Mouse (Mus musculus): ENCODE measurements at regions not wholly inside any gene's neighbourhood (a gene's known extent, or its start where the extent isn't known, plus 50 kb on each side); places are given as distances from the start of the nearest gene placed in this dataset.

DNA sequence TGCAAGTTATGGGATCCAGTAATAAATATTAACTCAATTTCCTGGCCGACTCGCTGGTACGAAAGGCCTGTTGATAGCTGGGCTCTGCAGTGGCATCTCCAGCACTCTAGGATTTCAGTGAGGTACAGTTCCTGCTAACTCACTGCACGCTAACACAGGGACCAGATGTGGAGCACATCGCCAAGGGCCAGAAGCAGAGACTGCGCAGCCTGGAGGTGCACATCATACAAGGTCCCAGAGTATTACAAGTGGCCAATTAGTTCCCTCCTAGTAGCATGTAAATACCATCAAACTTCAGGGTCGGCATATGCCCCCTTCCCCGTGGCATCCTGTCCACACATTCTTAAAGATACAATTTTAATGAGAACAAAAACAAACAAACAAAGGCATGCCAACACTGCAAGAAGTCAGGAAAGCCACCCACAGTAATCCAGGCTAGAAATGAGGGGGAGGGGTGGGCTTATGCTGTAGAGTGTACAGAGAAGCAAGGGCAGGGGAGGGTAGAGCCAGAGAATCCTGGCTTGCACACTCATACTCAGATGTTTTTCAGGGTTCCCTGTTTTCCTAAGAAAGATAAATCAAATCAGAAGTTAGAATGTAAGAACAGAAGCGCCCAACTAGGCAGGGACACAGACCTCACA is 419.9 kb upstream of the Mctp2 start:
- Histone ChIP-seq H3K79me3 (ENCODE audit: low read depth) (no peaks in the 10 kb centered on the region), H3K36me3 (ENCODE audit: control insufficient read depth, insufficient read depth) (no peaks in the 10 kb centered on the region), H3K27me3 (ENCODE audit: control insufficient read depth, insufficient read depth, insufficient read length) (no peaks in the 10 kb centered on the region), H3K79me2 (ENCODE audit: control insufficient read depth, insufficient read depth) (no peaks in the 10 kb centered on the region), H3K4me3 (ENCODE audit: insufficient read depth, poor library complexity, severe bottlenecking) (no peak overlapping the region), H3ac (ENCODE audit: control insufficient read depth, insufficient read length, low read depth) (no peak overlapping the region)
- TF ChIP-seq USF1 (IDR thresholded peaks at IDR 0.05; ENCODE audit: low read depth), result no peak
- no peak for TF ChIP-seq MYOG (IDR thresholded peaks at IDR 0.05; ENCODE audit: control insufficient read depth, extremely low read depth, insufficient read length)
- no peak for TF ChIP-seq MYOD1 (IDR thresholded peaks at IDR 0.05; ENCODE audit: control insufficient read depth, insufficient read length, low read depth)
- TF ChIP-seq CEBPB (IDR thresholded peaks at IDR 0.05; ENCODE audit: low read depth), result no peak
- TF ChIP-seq MAX (IDR thresholded peaks at IDR 0.05), result no peak
- TF ChIP-seq FOSL1 (IDR thresholded peaks at IDR 0.05; ENCODE audit: insufficient read depth, low read length, poor library complexity, severe bottlenecking), result no peak
- no peak for TF ChIP-seq CTCF (IDR thresholded peaks at IDR 0.05; ENCODE audit: control insufficient read depth, insufficient read depth, insufficient read length)

DNA sequence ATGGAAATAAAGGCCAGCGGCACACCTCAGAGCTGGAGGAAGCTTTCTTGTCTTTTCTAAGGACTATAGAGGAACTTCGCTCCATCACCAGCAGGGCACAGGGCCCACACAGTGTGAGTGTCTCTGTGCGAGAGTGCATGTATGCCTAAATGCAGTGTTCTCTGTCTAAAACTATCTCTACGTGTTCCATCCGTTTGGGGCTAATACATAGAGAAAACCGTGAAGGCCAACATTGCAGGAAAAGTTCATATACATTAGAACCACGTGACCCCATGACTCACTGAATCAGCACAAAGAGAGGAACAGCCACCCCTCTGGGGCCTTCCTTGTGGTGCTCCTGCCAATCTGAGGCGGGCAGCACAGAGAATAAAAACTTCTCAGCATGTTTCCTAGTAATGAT is 431.4 kb upstream of the Mctp2 start:
- no peak for TF ChIP-seq MYOD1 (IDR thresholded peaks at IDR 0.05; ENCODE audit: control insufficient read depth, insufficient read length, low read depth)
- no peak for TF ChIP-seq CTCF (IDR thresholded peaks at IDR 0.05; ENCODE audit: control insufficient read depth, insufficient read depth, insufficient read length)
- no peak for TF ChIP-seq MAX (IDR thresholded peaks at IDR 0.05)
- no peak for TF ChIP-seq FOSL1 (IDR thresholded peaks at IDR 0.05; ENCODE audit: insufficient read depth, low read length, poor library complexity, severe bottlenecking)
- no peak for TF ChIP-seq MYOG (IDR thresholded peaks at IDR 0.05; ENCODE audit: control insufficient read depth, extremely low read depth, insufficient read length)
- no peak for TF ChIP-seq CEBPB (IDR thresholded peaks at IDR 0.05; ENCODE audit: low read depth)
- TF ChIP-seq USF1 (IDR thresholded peaks at IDR 0.05; ENCODE audit: low read depth), result no peak
- H3K36me3 ChIP-seq (ENCODE audit: control insufficient read depth, insufficient read depth), result no peaks in the 10 kb centered on the region
- no peaks in the 10 kb centered on the region for H3K79me3 ChIP-seq (ENCODE audit: low read depth)
- H3K27me3 ChIP-seq (ENCODE audit: control insufficient read depth, insufficient read depth, insufficient read length), result no peaks in the 10 kb centered on the region
- H3ac ChIP-seq (ENCODE audit: control insufficient read depth, insufficient read length, low read depth), result no peak overlapping the region
- H3K79me2 ChIP-seq (ENCODE audit: control insufficient read depth, insufficient read depth), result no peaks in the 10 kb centered on the region
- no peak overlapping the region for H3K4me3 ChIP-seq (ENCODE audit: insufficient read depth, poor library complexity, severe bottlenecking)

DNA sequence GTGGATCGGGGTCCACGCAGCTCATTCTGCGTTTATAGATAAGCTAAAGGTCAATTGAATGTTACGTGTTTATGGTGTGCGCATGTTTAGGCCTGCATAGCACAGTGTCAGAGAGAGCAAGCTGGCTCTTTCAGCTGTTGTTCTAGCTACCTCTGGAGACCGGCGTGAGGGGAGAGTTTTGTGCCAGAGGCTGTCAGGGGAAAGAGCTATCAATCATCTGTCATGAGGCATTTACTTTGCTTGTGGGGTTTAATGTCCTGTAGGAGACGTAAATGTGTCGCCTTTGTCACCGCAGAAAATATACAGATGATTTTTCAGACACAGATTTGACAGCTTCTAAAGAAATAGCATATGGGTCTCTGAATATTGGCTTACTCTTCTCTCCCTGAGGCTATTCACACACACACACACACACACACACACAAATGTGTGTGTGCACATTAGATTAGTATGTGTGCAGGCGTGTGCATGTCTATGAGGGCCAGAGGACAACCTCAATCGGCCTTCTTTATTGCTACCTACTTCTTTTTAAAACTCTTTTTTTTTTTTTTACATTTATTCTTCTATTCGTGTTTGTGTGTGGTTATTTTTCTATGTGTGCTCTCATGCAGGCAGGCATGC is 432.0 kb upstream of the Mctp2 start:
- H3K36me3 ChIP-seq (ENCODE audit: control insufficient read depth, insufficient read depth), result no peaks in the 10 kb centered on the region
- no peak for TF ChIP-seq CTCF (IDR thresholded peaks at IDR 0.05; ENCODE audit: control insufficient read depth, insufficient read depth, insufficient read length)
- TF ChIP-seq MYOD1 (IDR thresholded peaks at IDR 0.05; ENCODE audit: control insufficient read depth, insufficient read length, low read depth), result no peak
- no peak for TF ChIP-seq FOSL1 (IDR thresholded peaks at IDR 0.05; ENCODE audit: insufficient read depth, low read length, poor library complexity, severe bottlenecking)
- no peak for TF ChIP-seq USF1 (IDR thresholded peaks at IDR 0.05; ENCODE audit: low read depth)
- TF ChIP-seq CEBPB (IDR thresholded peaks at IDR 0.05; ENCODE audit: low read depth), result no peak
- no peak for TF ChIP-seq MAX (IDR thresholded peaks at IDR 0.05)
- no peak for TF ChIP-seq MYOG (IDR thresholded peaks at IDR 0.05; ENCODE audit: control insufficient read depth, extremely low read depth, insufficient read length)
- no peaks in the 10 kb centered on the region for H3K79me3 ChIP-seq (ENCODE audit: low read depth)
- no peak overlapping the region for H3K4me3 ChIP-seq (ENCODE audit: insufficient read depth, poor library complexity, severe bottlenecking)
- no peaks in the 10 kb centered on the region for H3K27me3 ChIP-seq (ENCODE audit: control insufficient read depth, insufficient read depth, insufficient read length)
- H3K79me2 ChIP-seq (ENCODE audit: control insufficient read depth, insufficient read depth), result no peaks in the 10 kb centered on the region
- no peak overlapping the region for H3ac ChIP-seq (ENCODE audit: control insufficient read depth, insufficient read length, low read depth)

DNA sequence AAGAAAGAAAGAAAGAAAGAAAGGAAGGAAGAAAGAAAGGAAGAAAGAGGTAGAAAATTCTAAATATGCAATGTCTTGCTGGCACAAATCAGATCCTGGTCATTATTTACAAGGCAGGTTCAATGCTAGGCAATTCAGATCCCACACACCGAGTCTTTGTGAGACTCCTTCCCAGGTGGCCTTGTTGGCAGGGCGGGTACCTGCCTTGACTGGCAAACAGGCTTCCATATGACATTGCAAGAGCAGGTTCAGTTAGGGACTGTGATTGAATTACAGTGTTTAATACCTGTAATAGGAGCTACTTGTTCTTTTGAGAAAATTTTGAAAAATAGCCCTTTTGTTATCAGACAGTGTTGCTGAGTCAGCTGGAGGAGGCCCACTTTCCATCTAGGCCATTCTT is 436.0 kb upstream of the Mctp2 start:
- no peaks in the 10 kb centered on the region for H3K27me3 ChIP-seq (ENCODE audit: control insufficient read depth, insufficient read depth, insufficient read length)
- TF ChIP-seq CEBPB (IDR thresholded peaks at IDR 0.05; ENCODE audit: low read depth), result no peak
- no peak for TF ChIP-seq FOSL1 (IDR thresholded peaks at IDR 0.05; ENCODE audit: insufficient read depth, low read length, poor library complexity, severe bottlenecking)
- TF ChIP-seq CTCF (IDR thresholded peaks at IDR 0.05; ENCODE audit: control insufficient read depth, insufficient read depth, insufficient read length), result no peak
- no peak for TF ChIP-seq MYOG (IDR thresholded peaks at IDR 0.05; ENCODE audit: control insufficient read depth, extremely low read depth, insufficient read length)
- no peak for TF ChIP-seq MAX (IDR thresholded peaks at IDR 0.05)
- TF ChIP-seq MYOD1 (IDR thresholded peaks at IDR 0.05; ENCODE audit: control insufficient read depth, insufficient read length, low read depth), result no peak
- TF ChIP-seq USF1 (IDR thresholded peaks at IDR 0.05; ENCODE audit: low read depth), result no peak
- H3K79me2 ChIP-seq (ENCODE audit: control insufficient read depth, insufficient read depth), result no peaks in the 10 kb centered on the region
- no peak overlapping the region for H3ac ChIP-seq (ENCODE audit: control insufficient read depth, insufficient read length, low read depth)
- H3K79me3 ChIP-seq (ENCODE audit: low read depth), result no peaks in the 10 kb centered on the region
- no peaks in the 10 kb centered on the region for H3K36me3 ChIP-seq (ENCODE audit: control insufficient read depth, insufficient read depth)
- no peak overlapping the region for H3K4me3 ChIP-seq (ENCODE audit: insufficient read depth, poor library complexity, severe bottlenecking)

DNA sequence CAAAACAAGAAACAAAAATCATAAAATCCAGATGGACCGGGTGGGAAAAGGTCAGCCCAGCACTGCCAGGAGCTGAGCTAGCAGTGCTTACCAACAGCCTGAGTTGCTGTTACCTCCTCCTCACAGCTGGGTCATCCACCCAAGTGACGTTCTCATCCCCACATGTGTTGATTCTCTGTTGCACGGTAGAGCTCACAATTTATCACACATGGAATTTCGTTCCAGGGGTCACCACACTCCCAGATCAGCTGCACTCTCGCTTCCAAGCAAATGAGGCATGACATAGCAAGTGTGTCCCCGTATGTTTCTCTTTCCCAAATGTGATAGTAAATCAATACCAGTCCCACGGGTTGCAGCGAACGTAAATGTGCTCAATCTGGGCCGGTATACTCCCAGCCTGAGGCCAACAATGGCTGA is 445.1 kb upstream of the Mctp2 start:
- H3K79me2 ChIP-seq (ENCODE audit: control insufficient read depth, insufficient read depth), result no peaks in the 10 kb centered on the region
- no peak overlapping the region for H3ac ChIP-seq (ENCODE audit: control insufficient read depth, insufficient read length, low read depth)
- H3K36me3 ChIP-seq (ENCODE audit: control insufficient read depth, insufficient read depth), result no peaks in the 10 kb centered on the region
- H3K4me3 ChIP-seq (ENCODE audit: insufficient read depth, poor library complexity, severe bottlenecking), result no peak overlapping the region
- H3K79me3 ChIP-seq (ENCODE audit: low read depth), result no peaks in the 10 kb centered on the region
- H3K27me3 ChIP-seq (ENCODE audit: control insufficient read depth, insufficient read depth, insufficient read length), result no peaks in the 10 kb centered on the region
- TF ChIP-seq CTCF (IDR thresholded peaks at IDR 0.05; ENCODE audit: control insufficient read depth, insufficient read depth, insufficient read length) (no peak), FOSL1 (IDR thresholded peaks at IDR 0.05; ENCODE audit: insufficient read depth, low read length, poor library complexity, severe bottlenecking) (no peak), CEBPB (IDR thresholded peaks at IDR 0.05; ENCODE audit: low read depth) (no peak), MAX (IDR thresholded peaks at IDR 0.05) (no peak), USF1 (IDR thresholded peaks at IDR 0.05; ENCODE audit: low read depth) (no peak), MYOD1 (IDR thresholded peaks at IDR 0.05; ENCODE audit: control insufficient read depth, insufficient read length, low read depth) (no peak), MYOG (IDR thresholded peaks at IDR 0.05; ENCODE audit: control insufficient read depth, extremely low read depth, insufficient read length) (no peak)
